8 mouse cellular contexts compared by ENCODE assay signal in genomic region chr1:74227317-74227716, GRCm38 (mm10). TPM values are rescaled to one million over a fixed set of nuclear protein-coding genes. Genes with fewer than 3 reads are reported as not detected.
DNase-seq lines count a peak whose midpoint lies in the region; ATAC-seq and TF ChIP-seq lines count a peak whose summit lies in the region.

No protein-coding gene starts in this region.

- no peaks in the 10 kb centered on the region for H3K36me3 ChIP-seq in kidney, embryonic 16.5 days (ENCODE audit: insufficient read depth, low read length)
- H3K36me3 ChIP-seq in neural tube, embryonic 15.5 days, result no peaks in the 10 kb centered on the region

- no peak for TF ChIP-seq POLR2A in bone marrow macrophage, adult 2 months (IDR thresholded peaks at IDR 0.05; ENCODE audit: borderline replicate concordance, low read depth, low read length)

- DNase-seq in kidney, adult 11 months, result peak; percentile 54
- peak; percentile 36 for DNase-seq in kidney, postnatal 14 days
- DNase-seq in Muller cell, postnatal 12 days (ENCODE audit: inconsistent ontology term), result no peak

- TF ChIP-seq CTCF in bone marrow macrophage, adult 2 months (IDR thresholded peaks at IDR 0.05; ENCODE audit: low read depth, low read length), result no peak

- H3K4me3 ChIP-seq in kidney, embryonic 16.5 days (ENCODE audit: low read length), result no peak overlapping the region
- H3K4me3 ChIP-seq in bone marrow macrophage, adult 2 months (ENCODE audit: insufficient read depth, low read length), result peak overlapping the region; percentile 25
- no peak overlapping the region for H3K4me3 ChIP-seq in neural tube, embryonic 15.5 days (replicated peaks)

- no peak overlapping the region for H3K4me2 ChIP-seq in kidney, embryonic 16.5 days (replicated peaks; ENCODE audit: low read depth, low read length)
- H3K4me2 ChIP-seq in neural tube, embryonic 15.5 days, result no peak overlapping the region

- H3K9me3 ChIP-seq in kidney, embryonic 16.5 days (ENCODE audit: low read length), result no peaks in the 10 kb centered on the region
- no peaks in the 10 kb centered on the region for H3K9me3 ChIP-seq in neural tube, embryonic 15.5 days (replicated peaks)

- no peaks in the 10 kb centered on the region for H3K27me3 ChIP-seq in kidney, embryonic 16.5 days (ENCODE audit: insufficient read depth, low read length)
- no peaks in the 10 kb centered on the region for H3K27me3 ChIP-seq in neural tube, embryonic 15.5 days (replicated peaks)

- WGBS in kidney, embryonic 16.5 days, result 71% methylated on average over 7 of the region's 7 CpGs
- 78% methylated on average over 7 of the region's 7 CpGs for WGBS in neural tube, embryonic 15.5 days

- no peak for ATAC-seq in kidney, embryonic 16.5 days (ENCODE audit: low FRiP score, low TSS enrichment)
- ATAC-seq in monocyte, adult 5-6 weeks (replicated peaks; ENCODE audit: insufficient number of reproducible peaks, low FRiP score, low TSS enrichment, poor library complexity, severe bottlenecking), result peak; percentile 100
- ATAC-seq in cerebellum, adult (ENCODE audit: insufficient number of reproducible peaks, low FRiP score, low TSS enrichment), result no peak
- ATAC-seq in neural tube, embryonic 15.5 days (ENCODE audit: low FRiP score), result no peak

- no peak overlapping the region for H3K27ac ChIP-seq in kidney, embryonic 16.5 days (ENCODE audit: low read length)
- H3K27ac ChIP-seq in bone marrow macrophage, adult 2 months (ENCODE audit: insufficient read depth, low read depth, low read length), result peak overlapping the region; percentile 83
- H3K27ac ChIP-seq in neural tube, embryonic 15.5 days (replicated peaks), result no peak overlapping the region

- no peaks in the 10 kb centered on the region for H3K4me1 ChIP-seq in kidney, embryonic 16.5 days (ENCODE audit: insufficient read depth, low read length)
- H3K4me1 ChIP-seq in bone marrow macrophage, adult 2 months (ENCODE audit: control insufficient read depth, insufficient read depth, low read length), result peaks cover 11% of the 10 kb centered on the region
- H3K4me1 ChIP-seq in neural tube, embryonic 15.5 days, result no peaks in the 10 kb centered on the region

- H3K9ac ChIP-seq in kidney, embryonic 16.5 days (replicated peaks; ENCODE audit: low read length), result no peak overlapping the region
- H3K9ac ChIP-seq in neural tube, embryonic 15.5 days (replicated peaks), result no peak overlapping the region

RNA-seq across cellular contexts. Expression of gene Arpc2, which starts 8.6 kb away (rescaled TPM):
- 441 and 457 TPM in 2 replicates for polyA plus RNA-seq in kidney, embryonic 16.5 days (2015; fragmentation: Nextera tagmentation; extraction: Ambion mirVana)
- polyA plus RNA-seq in bone marrow macrophage, adult 2 months (2012; ENCODE audit: insufficient read depth, insufficient read length, missing spikeins), result 973 and 974 TPM in 2 replicates
- total RNA-seq in monocyte, adult 5-6 weeks (2017), result 755 to 1,060 TPM (median 1,019 TPM) in 3 replicates
- polyA plus RNA-seq in neural tube, embryonic 15.5 days (2015; fragmentation: Nextera tagmentation; extraction: Ambion mirVana), result 393 and 423 TPM in 2 replicates

RNA-seq across cellular contexts. Expression of gene Cxcr1, which starts 32.9 kb away (rescaled TPM):
- polyA plus RNA-seq in kidney, embryonic 16.5 days (2015; fragmentation: Nextera tagmentation; extraction: Ambion mirVana), result not detected in 2 replicates
- not detected in 2 replicates for polyA plus RNA-seq in bone marrow macrophage, adult 2 months (2012; ENCODE audit: insufficient read depth, insufficient read length, missing spikeins)
- total RNA-seq in monocyte, adult 5-6 weeks (2017), result not detected in 3 replicates
- not detected in 2 replicates for polyA plus RNA-seq in neural tube, embryonic 15.5 days (2015; fragmentation: Nextera tagmentation; extraction: Ambion mirVana)

RNA-seq across cellular contexts. Expression of gene Gpbar1, which starts 51.0 kb away (rescaled TPM):
- polyA plus RNA-seq in kidney, embryonic 16.5 days (2015; fragmentation: Nextera tagmentation; extraction: Ambion mirVana), result 1.6 and 1.9 TPM in 2 replicates
- not detected in 2 replicates for polyA plus RNA-seq in bone marrow macrophage, adult 2 months (2012; ENCODE audit: insufficient read depth, insufficient read length, missing spikeins)
- not detected in 3 replicates for total RNA-seq in monocyte, adult 5-6 weeks (2017)
- polyA plus RNA-seq in neural tube, embryonic 15.5 days (2015; fragmentation: Nextera tagmentation; extraction: Ambion mirVana), result 0.73 TPM in 1 of 2 replicates, not detected in the other

RNA-seq across cellular contexts. Expression of gene Aamp, which starts 57.2 kb away (rescaled TPM):
- polyA plus RNA-seq in kidney, embryonic 16.5 days (2015; fragmentation: Nextera tagmentation; extraction: Ambion mirVana), result 322 and 350 TPM in 2 replicates
- 104 and 124 TPM in 2 replicates for polyA plus RNA-seq in bone marrow macrophage, adult 2 months (2012; ENCODE audit: insufficient read depth, insufficient read length, missing spikeins)
- total RNA-seq in monocyte, adult 5-6 weeks (2017), result 105 to 159 TPM (median 131 TPM) in 3 replicates
- 209 and 236 TPM in 2 replicates for polyA plus RNA-seq in neural tube, embryonic 15.5 days (2015; fragmentation: Nextera tagmentation; extraction: Ambion mirVana)

RNA-seq across cellular contexts. Expression of gene Pnkd, which starts 57.4 kb away (rescaled TPM):
- polyA plus RNA-seq in kidney, embryonic 16.5 days (2015; fragmentation: Nextera tagmentation; extraction: Ambion mirVana), result 149 and 156 TPM in 2 replicates
- 37.6 and 37.8 TPM in 2 replicates for polyA plus RNA-seq in bone marrow macrophage, adult 2 months (2012; ENCODE audit: insufficient read depth, insufficient read length, missing spikeins)
- 14.7 to 18.6 TPM (median 17.1 TPM) in 3 replicates for total RNA-seq in monocyte, adult 5-6 weeks (2017)
- 152 and 156 TPM in 2 replicates for polyA plus RNA-seq in neural tube, embryonic 15.5 days (2015; fragmentation: Nextera tagmentation; extraction: Ambion mirVana)
